Mouse (Mus musculus) ES-CJ7 (cell line): ENCODE data around the gene Tecpr2.
"Not testable (repeated sequence)": the region's sequence is repeated elsewhere in the genome, so short reads cannot be mapped to it uniquely, and the experiment has no call there.

ENCODE experiments used
- DNase-seq: peaks from one replicate; pipeline ENCODE4 v3.0.0; 2011; ENCODE audit warnings: low read depth, low spot score

The Tecpr2 gene

DNA sequence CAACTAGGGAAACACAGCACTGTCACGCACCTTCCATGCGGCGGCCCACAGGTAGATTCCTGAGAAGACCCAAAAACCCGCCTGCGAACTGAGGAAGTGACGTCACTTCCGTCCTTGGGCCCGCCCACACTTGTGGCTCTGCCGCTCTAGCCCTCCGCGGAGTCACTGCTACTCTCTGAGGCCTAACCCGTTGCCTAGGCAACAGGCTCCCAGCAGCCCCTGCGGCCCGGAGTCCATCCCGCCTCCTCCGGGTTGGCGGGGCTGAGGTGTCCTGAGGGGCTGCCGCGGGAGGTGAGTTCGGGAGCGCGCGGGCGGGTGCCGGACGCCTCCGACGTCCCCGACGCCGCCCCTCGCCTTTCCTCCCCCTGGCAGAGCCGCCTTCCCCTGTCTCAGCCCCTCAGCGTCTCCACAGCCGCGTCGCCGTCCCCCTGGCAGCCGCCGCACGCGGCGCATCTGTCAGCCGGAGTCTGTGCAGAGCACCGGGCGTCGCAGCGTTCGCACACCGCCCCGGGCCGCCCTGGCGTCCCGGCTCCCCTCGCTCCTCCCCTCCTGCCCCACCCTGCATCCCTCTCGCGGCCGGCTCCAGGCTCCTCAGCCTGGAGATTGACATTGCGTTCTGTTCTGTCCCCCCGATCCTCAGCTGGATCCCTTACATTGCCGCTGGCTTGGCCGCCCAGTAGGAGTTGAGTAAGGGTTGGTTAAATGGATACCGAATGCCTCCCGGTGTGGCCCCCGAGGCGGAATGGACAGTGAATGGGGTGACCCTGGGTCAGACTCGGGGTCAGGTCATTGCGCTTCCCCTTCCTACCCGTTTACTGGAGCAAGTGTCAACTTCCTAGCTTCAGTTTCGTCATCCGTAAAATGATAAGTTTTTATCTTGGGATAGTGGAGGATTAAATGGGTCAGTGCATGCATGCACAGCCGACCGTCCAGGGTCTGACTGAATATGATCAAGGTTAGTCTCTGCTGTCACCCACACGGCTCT lies at the start of gene Tecpr2, which contains the start of gene Cinp:
Gene Tecpr2, plus strand, starts transcription at position 229 of the 985 bp plus-strand sequence.
Gene Cinp, minus strand, starts transcription at position 110 of the 985 bp plus-strand sequence.
- peak; percentile 99 for DNase-seq

DNA sequence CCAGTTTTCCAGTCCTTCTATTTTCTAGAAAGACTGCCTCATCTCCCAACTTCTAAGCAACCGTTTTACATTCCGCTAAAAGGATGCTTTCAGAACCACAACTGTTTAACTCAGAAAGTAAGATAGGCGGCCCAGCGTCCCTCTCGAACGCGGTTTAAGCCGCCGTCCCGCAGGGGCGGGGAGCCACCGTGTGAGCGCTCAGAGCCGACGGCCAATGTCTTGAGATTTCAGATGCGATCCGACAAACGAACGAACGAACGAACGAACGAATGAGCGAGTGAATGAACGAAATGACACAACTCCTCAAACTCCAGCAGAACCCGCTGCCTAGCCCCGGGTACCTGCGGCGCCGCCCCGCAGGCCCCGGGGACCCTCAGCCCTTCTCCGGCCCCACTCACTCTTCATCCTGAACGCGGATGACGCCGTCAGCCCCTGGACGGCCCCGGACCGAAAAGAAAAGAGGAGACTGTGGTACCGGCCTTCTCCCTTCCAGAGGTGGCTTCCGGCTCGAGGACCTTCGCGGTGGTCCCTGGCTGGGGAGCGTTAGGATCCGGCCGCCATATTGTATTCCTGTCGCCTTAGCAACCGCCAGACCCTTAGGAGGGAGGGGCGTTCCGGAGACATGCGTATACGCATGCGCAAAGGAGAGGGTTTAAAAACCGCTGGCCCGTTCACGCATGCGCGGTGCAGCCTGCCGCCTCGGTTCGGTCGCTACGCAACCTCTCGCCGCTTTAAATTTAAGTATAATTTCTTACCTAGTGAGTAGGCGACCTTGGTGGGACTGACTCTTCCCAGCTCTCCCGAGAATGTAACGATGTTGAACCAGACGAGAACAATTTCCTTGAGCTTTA lies 48.5 kb upstream of the Tecpr2 start, which contains the start of gene Mok:
Gene Mok, minus strand, starts transcription at position 592 of the 851 bp plus-strand sequence.
- DNase-seq, result peak; percentile 96

DNA sequence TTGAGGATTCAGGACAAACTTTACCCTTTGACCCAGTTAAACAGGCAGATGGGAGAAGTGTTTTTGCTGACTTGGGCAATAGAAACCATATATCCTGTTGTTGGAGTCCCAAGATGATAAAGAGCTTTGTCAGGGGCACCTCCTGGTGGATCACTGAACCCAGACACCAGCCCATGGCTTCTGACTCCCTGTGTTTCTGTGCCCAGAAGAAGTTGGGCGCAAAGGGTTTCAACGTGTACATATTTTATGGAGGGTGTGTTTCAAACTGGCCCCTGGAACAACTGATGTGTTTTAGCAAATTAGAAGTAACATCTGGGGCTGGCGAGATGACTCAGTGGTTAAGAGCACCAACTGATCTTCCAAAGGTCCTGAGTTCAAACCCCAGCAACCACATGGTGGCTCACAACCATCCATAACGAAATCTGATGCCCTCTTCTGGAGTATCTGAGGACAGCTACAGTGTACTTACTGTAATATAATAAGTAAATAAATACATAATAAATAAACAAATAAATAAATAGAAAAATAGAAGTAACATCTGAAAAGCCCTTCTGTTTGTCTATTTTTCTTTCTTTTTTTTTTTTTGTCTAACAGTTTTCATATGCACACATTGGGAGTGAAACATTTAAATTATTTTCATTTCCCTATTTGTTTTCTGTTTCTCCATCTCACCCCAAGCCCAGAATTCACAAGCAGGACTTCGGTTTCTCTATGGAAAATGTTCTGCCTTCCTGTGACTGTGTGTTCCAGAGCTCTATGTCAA lies 47.2 kb upstream of the Tecpr2 start:
- no peak for DNase-seq

DNA sequence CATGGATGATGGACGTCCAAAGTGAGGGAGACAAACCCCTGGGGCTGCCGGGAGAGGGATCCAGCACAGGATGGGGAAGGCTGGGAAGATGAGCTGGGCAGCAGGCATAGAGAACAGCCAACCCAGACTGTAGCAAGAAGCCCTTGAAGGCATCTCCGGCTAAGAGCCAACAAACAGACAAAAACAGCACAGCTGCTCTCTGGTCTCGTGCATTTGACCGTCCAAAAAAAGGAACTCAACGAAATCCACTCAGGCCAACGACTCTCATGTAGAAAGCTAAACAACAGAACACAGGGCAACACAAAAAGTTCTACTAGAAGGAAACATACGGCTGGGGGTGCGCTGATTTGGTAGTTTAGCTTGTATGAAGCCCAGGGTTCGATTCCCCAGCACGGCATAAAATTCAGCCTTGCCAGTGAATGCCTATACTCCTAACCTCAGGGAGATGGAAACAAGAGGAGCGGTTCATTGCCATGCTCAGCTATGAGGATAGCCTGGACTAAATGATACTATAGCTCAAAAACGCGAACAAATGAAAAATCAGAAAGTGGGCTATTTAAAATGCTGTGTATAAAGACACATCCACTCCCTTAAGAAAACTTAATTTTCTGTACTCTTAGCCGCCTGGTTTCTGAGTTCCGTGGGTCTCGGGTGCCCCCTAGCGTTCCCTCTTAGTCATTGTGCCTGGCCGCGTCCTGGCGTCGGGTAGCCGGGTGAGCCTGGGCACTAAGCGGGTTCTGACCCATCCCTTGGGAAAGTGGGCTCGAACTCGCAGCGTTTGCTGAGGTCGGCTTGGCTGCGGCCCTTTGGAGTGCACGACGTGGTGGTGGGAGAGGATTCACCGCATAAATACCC lies 45.6 kb upstream of the Tecpr2 start:
- DNase-seq, result peak; percentile 82

DNA sequence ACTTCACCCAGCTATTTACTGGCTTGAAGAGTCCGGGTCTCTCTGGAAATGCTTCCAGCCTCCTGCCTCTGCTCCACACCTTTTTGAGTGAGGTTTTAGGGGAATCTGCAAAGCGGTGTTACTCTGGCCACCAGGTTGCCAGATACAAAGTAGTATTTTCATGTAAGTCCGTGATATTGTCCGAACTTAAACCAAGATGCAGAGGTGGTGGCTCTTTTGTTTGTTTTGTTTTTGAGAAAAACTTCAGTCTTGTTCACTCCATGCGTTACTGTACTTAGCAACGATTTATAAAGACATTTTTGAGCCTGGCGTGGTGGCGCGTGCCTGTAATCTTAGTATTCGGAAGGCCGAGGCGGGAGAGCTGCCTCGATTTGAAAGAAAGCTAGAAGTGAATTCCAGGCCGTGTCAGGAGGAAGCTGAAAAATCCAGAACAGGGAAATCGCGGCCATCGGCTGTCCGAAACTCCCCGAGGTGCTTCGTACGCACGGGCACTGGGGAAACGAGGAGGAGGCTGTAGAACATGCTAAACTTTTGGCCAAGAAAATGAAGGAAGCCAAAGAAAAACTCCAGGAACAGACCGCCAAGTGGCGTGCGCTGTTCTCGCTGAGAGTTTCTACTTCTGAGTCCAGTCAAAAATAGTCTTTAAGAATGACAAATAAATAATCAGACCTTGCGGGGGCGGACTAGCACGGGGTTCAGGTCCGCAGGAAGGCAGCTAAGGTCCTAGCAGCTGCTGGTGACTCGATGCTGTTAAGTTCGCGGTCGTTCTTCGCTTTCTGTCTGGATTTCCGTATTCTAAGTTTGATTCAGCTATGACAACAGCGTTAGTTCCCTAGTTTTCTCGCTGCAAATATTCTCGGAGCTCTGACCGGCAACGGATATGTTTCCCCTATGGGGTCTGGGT lies 44.6 kb upstream of the Tecpr2 start:
- no peak for DNase-seq

DNA sequence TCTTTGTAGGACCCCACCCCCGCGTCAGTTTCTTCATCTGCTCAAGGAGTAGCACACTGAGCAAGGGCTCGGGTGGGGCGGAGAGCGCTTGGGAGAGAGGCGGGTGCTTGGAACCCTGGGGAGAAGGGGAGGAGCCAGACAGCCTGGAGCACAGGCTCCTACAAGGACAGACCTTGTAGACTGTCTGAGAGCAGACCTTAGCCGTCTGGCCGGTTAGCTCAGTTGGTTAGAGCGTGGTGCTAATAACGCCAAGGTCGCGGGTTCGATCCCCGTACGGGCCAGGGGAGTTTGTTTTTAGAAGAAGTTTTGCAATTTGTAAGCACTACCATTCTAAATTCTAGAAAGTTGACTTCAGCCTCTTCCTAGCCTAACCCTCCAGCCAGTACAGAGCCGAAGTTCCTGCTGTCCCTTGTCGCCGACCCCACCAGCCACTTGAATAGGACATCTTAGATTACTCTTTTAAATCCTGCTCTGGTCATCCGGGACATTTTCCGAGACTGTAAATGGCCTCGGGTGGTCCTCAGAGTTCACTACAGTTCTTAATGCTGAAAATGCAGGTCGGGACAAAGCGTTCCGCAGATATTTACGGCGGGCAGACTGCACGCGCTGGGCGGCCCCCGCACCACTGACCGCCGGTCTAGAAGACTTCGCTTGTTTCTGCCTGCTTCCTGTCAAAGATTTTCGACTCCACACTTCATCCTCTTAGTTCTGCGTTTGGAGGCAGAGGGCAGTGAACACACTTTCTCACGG lies 43.8 kb upstream of the Tecpr2 start:
- DNase-seq, result peak; percentile 95

DNA sequence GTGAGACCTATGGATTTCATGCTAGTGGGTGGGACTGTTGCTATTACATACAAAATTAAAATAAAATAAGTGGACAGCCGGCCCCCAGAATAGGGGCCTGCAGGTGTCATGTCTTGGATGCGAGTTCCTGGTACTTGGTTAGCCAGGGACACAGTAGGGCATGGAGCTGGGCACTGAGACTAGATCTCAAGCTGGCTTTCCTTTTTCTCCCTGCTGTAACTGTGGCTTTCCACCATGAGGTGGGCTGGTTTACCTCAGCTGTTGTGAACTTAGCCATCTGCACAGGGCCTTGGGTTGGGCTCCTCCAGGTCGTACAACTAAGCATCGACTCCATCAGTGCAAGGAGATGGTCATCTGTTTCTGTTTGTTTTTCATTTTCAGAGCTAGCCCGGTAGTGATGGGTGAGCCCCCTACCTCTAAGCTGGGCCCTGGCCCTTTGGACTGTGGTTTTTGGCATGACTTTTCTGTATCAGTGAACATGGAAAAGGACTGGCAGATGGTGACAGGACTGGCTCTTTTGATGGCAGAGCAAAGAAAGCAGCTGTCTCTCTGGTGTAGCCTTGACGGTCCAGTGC lies 42.8 kb upstream of the Tecpr2 start:
- DNase-seq, result no peak

DNA sequence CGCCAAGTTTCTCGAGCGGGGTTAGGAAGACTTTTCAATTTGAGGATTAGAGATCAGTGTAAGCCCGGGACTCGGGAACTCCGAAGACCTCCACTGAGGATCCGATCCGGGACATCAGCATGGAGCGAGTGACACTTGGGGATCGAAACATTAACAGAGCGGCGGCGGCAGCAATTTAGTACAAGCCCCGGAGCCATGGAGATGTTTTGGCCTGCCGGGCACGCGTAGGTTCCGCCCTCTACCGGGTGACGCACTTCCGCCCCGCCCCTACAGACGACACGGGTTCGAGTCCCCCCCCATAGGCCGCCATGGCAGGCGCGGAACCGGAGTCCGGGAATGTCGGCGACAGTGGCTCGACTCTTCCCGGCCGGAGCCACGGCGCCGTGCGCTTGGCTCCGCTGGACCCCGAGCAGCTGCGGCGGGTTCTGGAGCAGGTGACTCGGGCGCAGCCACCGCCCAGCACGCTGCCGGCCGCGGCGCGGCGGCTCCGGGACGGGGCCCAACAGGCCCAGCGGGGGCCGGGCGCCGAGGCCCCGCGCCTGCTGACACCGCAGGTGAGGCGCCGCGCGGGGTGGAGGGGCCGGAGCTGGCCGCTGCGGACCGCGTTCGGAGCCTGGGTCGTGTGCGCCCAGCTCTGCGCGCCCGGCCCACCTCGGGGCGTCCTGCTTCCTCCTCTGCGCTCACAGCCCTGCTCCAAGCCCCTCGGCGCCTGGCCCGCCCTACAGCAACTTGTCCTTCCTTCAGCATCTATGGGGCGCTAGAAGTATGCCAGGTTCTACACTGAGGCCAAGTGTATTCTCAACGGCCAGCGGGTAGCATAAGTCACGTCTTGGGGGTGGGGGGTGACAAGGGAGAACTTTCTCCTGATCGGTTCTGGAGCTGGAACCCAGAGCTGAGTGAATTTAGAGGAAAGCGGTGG lies 38.8 kb upstream of the Tecpr2 start, which contains the start of gene Zfp839:
Gene Zfp839, plus strand, starts transcription at position 244 of the 919 bp plus-strand sequence.
- peak; percentile 86 for DNase-seq

DNA sequence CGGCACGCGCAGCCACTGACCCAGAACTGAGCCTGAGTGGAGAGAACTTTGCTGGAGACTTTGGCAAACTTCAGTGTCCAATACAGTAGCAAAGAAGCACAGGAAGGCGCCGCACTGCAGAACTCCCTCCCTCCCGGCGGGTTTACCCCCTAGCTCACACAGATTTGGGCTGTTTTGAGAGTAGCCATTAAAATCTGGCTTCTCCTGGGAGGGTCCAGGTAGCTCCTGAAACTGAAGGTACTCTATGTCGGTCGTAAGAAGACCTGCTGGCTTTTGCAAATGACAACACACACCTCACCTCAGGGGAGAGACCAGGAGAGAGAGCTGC lies 38.2 kb upstream of the Tecpr2 start:
- no peak for DNase-seq

DNA sequence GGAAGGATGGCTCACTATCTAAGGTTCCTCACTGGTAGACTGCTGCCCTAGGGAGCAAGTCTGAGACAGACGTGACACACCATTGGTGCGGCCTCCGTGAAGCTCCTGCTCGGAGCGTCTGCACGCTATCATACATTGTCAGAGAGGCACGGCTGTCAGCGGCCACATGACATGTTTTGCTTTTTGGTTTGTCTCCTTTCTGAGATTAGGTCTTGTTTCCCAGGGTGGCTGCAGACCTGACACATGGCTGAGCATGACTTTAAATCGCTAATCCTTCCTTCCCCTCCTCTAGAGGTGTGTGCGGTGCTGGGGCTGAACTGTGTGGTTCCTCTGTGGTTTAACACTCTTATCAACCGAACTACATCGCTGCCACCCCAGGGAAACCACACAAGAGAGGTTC lies 37.6 kb upstream of the Tecpr2 start:
- DNase-seq, result no peak

DNA sequence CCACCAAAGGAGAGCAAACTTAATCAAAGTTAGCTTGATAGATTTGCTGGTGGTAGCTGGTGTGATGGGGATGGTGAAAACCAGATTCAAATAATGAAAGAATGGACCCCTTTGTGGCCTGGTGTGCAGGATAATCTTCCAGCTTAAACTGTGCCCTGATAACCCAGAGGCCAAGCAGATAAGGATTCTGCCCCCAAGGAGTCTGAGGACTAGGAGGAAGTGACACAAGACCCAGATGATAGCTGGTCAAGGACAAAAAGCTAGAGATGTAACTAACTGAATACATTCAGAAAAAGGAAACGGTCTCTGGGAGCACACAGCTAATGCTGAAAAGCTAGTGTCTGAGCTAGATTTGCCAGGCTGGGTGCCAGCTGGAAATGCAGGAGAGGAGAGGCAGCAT lies 37.1 kb upstream of the Tecpr2 start:
- DNase-seq, result no peak

DNA sequence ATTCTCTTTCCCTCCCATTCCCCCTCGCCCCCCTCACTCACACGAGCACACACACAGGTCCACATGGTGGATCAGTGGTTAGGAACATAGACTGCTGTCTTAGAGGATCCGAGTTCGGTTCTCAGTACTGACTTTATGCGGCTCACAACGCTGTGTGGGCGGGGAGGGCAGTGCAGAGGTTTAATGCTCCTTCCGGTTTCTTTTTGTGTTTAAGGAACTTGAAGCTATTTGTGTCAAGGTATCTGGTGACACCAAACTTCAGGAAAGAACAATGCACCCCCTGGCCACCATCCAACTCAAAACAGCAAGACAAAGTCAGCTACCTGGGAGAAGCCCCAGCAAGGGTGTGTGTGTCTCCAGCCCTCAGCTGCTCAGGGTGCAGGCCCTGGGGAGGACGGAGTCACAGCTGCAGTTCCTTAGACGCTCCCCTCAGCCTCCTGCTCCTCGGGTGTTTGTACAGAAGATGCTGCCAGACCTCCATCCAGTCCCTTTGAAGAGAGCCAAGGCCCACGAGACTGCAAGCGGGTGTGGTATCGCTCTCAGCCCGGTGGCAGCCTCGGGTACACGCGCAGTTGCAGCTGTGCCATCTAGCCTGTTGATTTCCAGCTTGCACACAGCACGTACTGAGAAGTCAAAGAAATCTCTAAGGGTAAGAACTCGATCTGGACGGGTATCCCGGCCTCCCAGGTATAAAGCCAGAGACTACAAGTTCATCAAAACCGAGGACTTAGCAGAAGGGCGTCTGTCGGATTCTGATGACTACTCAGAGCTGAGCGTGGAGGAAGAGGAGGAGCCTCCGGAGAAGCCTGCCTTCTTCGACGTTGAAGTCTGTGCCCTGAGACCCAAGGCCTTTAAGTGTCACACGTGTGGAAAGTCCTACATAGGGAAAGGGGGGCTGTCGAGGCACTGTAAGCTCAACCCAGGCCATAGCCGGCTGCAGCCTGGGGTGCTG lies 34.0 kb upstream of the Tecpr2 start:
- no peak for DNase-seq

DNA sequence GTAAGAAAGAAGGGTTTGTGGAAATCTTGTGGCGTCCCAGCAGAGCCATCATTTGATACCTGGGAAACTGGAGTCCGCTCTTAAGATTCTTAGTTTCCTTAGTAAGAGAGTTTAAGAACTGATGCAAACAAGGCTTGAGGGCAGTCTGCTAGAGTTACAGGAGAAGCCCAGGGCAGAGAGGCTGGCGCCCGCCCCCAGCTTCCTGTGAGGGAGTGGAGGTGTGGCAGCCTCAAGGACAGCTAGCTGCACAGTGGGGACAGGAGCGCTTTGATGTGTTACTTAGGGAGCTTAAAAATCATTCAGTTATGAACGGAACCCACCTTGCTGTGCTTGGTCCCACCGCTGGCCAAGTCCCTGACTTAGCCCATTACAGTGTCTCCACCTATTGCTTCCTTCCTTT lies 31.9 kb upstream of the Tecpr2 start:
- DNase-seq, result no peak

DNA sequence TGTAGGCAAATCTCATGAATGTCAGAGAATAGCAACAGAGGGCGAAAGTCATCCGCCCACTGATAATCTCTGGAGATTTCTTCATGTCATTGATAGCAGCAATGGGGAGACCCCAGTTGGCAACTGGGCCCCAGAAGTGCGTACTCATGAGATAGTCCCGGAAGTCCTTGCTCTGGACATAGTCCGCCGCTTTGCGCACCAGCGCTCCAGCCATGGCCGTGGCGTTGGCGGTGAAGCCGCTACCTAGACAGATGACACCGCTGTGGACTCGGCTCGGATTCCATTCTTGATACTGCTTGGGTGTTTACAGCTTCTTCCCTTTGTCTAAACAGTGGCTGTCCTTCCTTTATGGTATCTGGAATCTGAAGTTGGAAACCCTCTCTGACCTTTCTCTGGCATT lies 30.4 kb upstream of the Tecpr2 start:
- not testable (repeated sequence) for DNase-seq

DNA sequence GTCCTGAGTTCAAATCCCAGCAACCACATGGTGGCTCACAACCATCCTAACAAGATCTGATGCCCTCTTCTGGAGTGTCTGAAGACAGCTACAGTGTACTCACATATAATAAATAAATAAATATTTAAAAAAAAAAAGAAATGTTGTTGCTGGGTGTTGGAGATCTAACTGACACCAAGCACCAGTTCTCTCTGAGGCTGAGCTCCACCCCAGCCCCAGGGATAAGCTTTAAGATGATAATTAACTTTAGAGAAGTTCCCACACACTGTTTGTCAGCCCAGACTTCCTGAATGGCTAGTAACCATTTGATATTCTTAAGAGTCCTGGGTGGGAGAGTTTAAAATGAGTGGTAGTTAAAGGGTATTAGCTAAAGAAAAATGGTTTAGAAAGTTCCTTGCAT lies 28.8 kb upstream of the Tecpr2 start:
- no peak for DNase-seq

DNA sequence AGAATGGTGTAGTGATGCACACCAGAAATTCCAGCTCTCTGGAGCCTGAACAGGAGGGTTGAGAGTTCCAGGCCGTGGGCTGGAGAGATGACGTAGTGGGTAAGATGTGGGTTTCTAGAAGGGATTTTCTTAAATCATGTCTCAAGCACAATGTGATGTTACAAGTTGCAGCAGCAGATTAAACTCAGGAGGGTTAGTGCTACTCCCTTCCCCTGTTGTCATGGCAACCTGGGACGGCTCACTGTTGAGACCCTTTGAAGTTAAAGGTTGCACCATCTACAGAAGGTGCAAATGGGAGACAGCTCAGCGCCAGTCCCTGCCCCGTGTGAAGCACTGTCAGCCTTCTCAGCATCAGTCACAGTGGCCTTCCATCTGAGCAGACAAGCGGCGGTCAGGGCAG lies 27.8 kb upstream of the Tecpr2 start:
- peak; percentile 47 for DNase-seq
